Mouse (Mus musculus) ES-E14 (cell line): Measurements from ENCODE around the gene Slpi.

Experiments
- CHD2 ChIP-seq: IDR thresholded peaks from 2 replicates; pipeline ENCODE4 v1.6.1; 2014; ENCODE audit warnings: mild to moderate bottlenecking, low read depth, low read length, inconsistent platforms
- MAFK ChIP-seq: IDR thresholded peaks from 2 replicates; pipeline ENCODE4 v1.6.1; 2014; ENCODE audit warnings: mild to moderate bottlenecking, low read depth, low read length, inconsistent platforms; ENCODE audit not compliant: insufficient read depth

DNA sequence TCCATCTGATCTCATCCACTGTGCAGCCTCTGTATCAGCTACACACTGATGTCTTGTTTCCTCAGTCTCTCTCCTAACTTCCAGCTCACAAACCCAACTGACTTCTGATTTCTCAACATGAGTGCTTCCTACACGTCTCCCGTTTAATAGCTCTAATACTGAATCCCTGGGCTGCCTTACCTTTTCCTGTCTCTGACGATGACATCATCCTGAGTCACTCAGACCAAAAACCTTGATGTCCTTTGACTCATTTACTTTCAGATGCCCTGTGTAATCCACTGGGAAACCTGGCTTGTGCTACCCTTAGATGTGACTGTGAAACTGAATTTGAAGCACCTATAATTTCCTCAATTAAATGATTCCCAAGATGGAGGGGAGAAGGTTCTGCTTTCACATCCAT lies 5.9 kb downstream of the Slpi start:
- TF ChIP-seq CHD2 (no peak), MAFK (no peak)
